Mouse (Mus musculus): Measurements from ENCODE around the gene Acoxl. TPM values are rescaled to one million over a fixed set of nuclear protein-coding genes. Genes with fewer than 3 reads are reported as not detected.

The Acoxl gene
- polyA plus RNA-seq, 1 experiment from 2014 or later = not detected

- DNase-seq (ENCODE audit: low spot score) (peak; percentile 67), ATAC-seq (ENCODE audit: low FRiP score) (no peak)
- Histone ChIP-seq H3K9ac (no peak overlapping the region), H3K27me3 (ENCODE audit: control insufficient read depth, insufficient read depth, low read length) (peaks cover 36% of the 10 kb centered on the region), H3K4me3 (replicated peaks; ENCODE audit: low read length) (peak overlapping the region; percentile 77), H3K36me3 (replicated peaks; ENCODE audit: control insufficient read depth, insufficient read depth) (no peaks in the 10 kb centered on the region), H3K9me3 (ENCODE audit: control insufficient read depth, low read length) (no peaks in the 10 kb centered on the region), H3K4me1 (replicated peaks; ENCODE audit: control insufficient read depth, insufficient read depth, low read length) (peaks cover 26% of the 10 kb centered on the region), H3K27ac (no peak overlapping the region), H3K4me2 (replicated peaks) (peak overlapping the region; percentile 89)
- 1% methylated on average over 9 of the region's 9 CpGs for WGBS
Measured at GRCm38 (mm10) chr2:128122491-128122890, 283.8 kb downstream of the Acoxl start.

GRCm38 (mm10) chr2:128122891-128123771, 284.5 kb downstream of the Acoxl start:
- Histone ChIP-seq H3K4me3 (replicated peaks; ENCODE audit: low read length) (peak overlapping the region; percentile 77), H3K4me2 (replicated peaks) (peak overlapping the region; percentile 89), H3K27ac (no peak overlapping the region), H3K9me3 (ENCODE audit: control insufficient read depth, low read length) (no peaks in the 10 kb centered on the region), H3K27me3 (ENCODE audit: control insufficient read depth, insufficient read depth, low read length) (peaks cover 36% of the 10 kb centered on the region), H3K9ac (no peak overlapping the region), H3K4me1 (replicated peaks; ENCODE audit: control insufficient read depth, insufficient read depth, low read length) (peaks cover 28% of the 10 kb centered on the region), H3K36me3 (replicated peaks; ENCODE audit: control insufficient read depth, insufficient read depth) (no peaks in the 10 kb centered on the region)
- DNase-seq (ENCODE audit: low spot score) (no peak), ATAC-seq (ENCODE audit: low FRiP score) (no peak)
- 2% methylated on average over 40 of the region's 40 CpGs for WGBS

- H3K4me1 ChIP-seq (replicated peaks; ENCODE audit: control insufficient read depth, insufficient read depth, low read length) = peaks cover 36% of the 10 kb centered on the region
- peak overlapping the region; percentile 89 for H3K4me2 ChIP-seq (replicated peaks)
- ATAC-seq (ENCODE audit: low FRiP score) (no peak), DNase-seq (ENCODE audit: low spot score) (no peak)
- H3K27ac ChIP-seq = no peak overlapping the region
- H3K36me3 ChIP-seq (replicated peaks; ENCODE audit: control insufficient read depth, insufficient read depth) = no peaks in the 10 kb centered on the region
- 3% methylated on average over 23 of the region's 23 CpGs for WGBS
- peak overlapping the region; percentile 77 for H3K4me3 ChIP-seq (replicated peaks; ENCODE audit: low read length)
- no peaks in the 10 kb centered on the region for H3K9me3 ChIP-seq (ENCODE audit: control insufficient read depth, low read length)
- peaks cover 36% of the 10 kb centered on the region for H3K27me3 ChIP-seq (ENCODE audit: control insufficient read depth, insufficient read depth, low read length)
- H3K9ac ChIP-seq = no peak overlapping the region
Measured at GRCm38 (mm10) chr2:128123921-128124683, 285.4 kb downstream of the Acoxl start.

GRCm38 (mm10) chr2:128124693-128125092, 286.0 kb downstream of the Acoxl start:
- Histone ChIP-seq H3K9me3 (ENCODE audit: control insufficient read depth, low read length) (no peaks in the 10 kb centered on the region), H3K27ac (no peak overlapping the region), H3K4me3 (replicated peaks; ENCODE audit: low read length) (peak overlapping the region; percentile 77), H3K9ac (no peak overlapping the region), H3K36me3 (replicated peaks; ENCODE audit: control insufficient read depth, insufficient read depth) (no peaks in the 10 kb centered on the region), H3K4me1 (replicated peaks; ENCODE audit: control insufficient read depth, insufficient read depth, low read length) (peaks cover 38% of the 10 kb centered on the region), H3K4me2 (replicated peaks) (peak overlapping the region; percentile 89), H3K27me3 (ENCODE audit: control insufficient read depth, insufficient read depth, low read length) (peaks cover 36% of the 10 kb centered on the region)
- ATAC-seq (ENCODE audit: low FRiP score) (no peak), DNase-seq (ENCODE audit: low spot score) (no peak)
- 2% methylated on average over 15 of the region's 15 CpGs for WGBS

- Histone ChIP-seq H3K4me1 (replicated peaks; ENCODE audit: control insufficient read depth, insufficient read depth, low read length) (peaks cover 39% of the 10 kb centered on the region), H3K4me2 (replicated peaks) (peak within 1 kb of the TSS; percentile 89), H3K27me3 (ENCODE audit: control insufficient read depth, insufficient read depth, low read length) (peaks cover 36% of the 10 kb centered on the region), H3K36me3 (replicated peaks; ENCODE audit: control insufficient read depth, insufficient read depth) (no peaks in the 10 kb centered on the region), H3K9ac (peak within 1 kb of the TSS; percentile 71), H3K9me3 (ENCODE audit: control insufficient read depth, low read length) (no peaks in the 10 kb centered on the region), H3K4me3 (replicated peaks; ENCODE audit: low read length) (peak within 1 kb of the TSS; percentile 77), H3K27ac (peak within 1 kb of the TSS; percentile 18; the same call in 1 of the 2 replicates)
- under 1% methylated on average over 67 of the region's 76 CpGs for WGBS
- peak; percentile 86 for DNase-seq (ENCODE audit: low spot score)
- ATAC-seq (ENCODE audit: low FRiP score) = peak; percentile 85
Measured at GRCm38 (mm10) chr2:128125635-128126470, 287.2 kb downstream of the Acoxl start, which contains the start of gene Bcl2l11. Bcl2l11 (plus strand) TSS chr2:128126038.

- H3K4me2 ChIP-seq (replicated peaks) = peak overlapping the region; percentile 89
- peaks cover 34% of the 10 kb centered on the region for H3K27me3 ChIP-seq (ENCODE audit: control insufficient read depth, insufficient read depth, low read length)
- ATAC-seq (ENCODE audit: low FRiP score) = no peak
- no peaks in the 10 kb centered on the region for H3K9me3 ChIP-seq (ENCODE audit: control insufficient read depth, low read length)
- DNase-seq (ENCODE audit: low spot score) = no peak
- 0 out of 2 replicates have a peak overlapping the region, but pooled peaks have one; percentile 18 for H3K27ac ChIP-seq
- H3K4me1 ChIP-seq (replicated peaks; ENCODE audit: control insufficient read depth, insufficient read depth, low read length) = peaks cover 39% of the 10 kb centered on the region
- WGBS = under 1% methylated on average over 35 of the region's 35 CpGs
- H3K36me3 ChIP-seq (replicated peaks; ENCODE audit: control insufficient read depth, insufficient read depth) = 0 out of 2 replicates have a peak, but pooled peaks cover 4% of the 10 kb centered on the region
- peak overlapping the region; percentile 71 for H3K9ac ChIP-seq
- H3K4me3 ChIP-seq (replicated peaks; ENCODE audit: low read length) = peak overlapping the region; percentile 77
Measured at GRCm38 (mm10) chr2:128126591-128127051, 287.9 kb downstream of the Acoxl start.

GRCm38 (mm10) chr2:128127121-128127671, 288.5 kb downstream of the Acoxl start:
- peak; percentile 93 for ATAC-seq (ENCODE audit: low FRiP score)
- Histone ChIP-seq H3K36me3 (replicated peaks; ENCODE audit: control insufficient read depth, insufficient read depth) (0 out of 2 replicates have a peak, but pooled peaks cover 7% of the 10 kb centered on the region), H3K27me3 (ENCODE audit: control insufficient read depth, insufficient read depth, low read length) (peaks cover 28% of the 10 kb centered on the region), H3K4me2 (replicated peaks) (peak overlapping the region; percentile 89), H3K4me3 (replicated peaks; ENCODE audit: low read length) (peak overlapping the region; percentile 77), H3K4me1 (replicated peaks; ENCODE audit: control insufficient read depth, insufficient read depth, low read length) (peaks cover 39% of the 10 kb centered on the region), H3K9ac (peak overlapping the region; percentile 71), H3K9me3 (ENCODE audit: control insufficient read depth, low read length) (no peaks in the 10 kb centered on the region), H3K27ac (peak overlapping the region; percentile 88)
- WGBS = under 1% methylated on average over 64 of the region's 67 CpGs
- peak; percentile 89 for DNase-seq (ENCODE audit: low spot score)

GRCm38 (mm10) chr2:128127691-128128292, 289.1 kb downstream of the Acoxl start:
- peak overlapping the region; percentile 71 for H3K9ac ChIP-seq
- H3K9me3 ChIP-seq (ENCODE audit: control insufficient read depth, low read length) = no peaks in the 10 kb centered on the region
- peak overlapping the region; percentile 77 for H3K4me3 ChIP-seq (replicated peaks; ENCODE audit: low read length)
- peak overlapping the region; percentile 89 for H3K4me2 ChIP-seq (replicated peaks)
- WGBS = under 1% methylated on average over 48 of the region's 48 CpGs
- peaks cover 22% of the 10 kb centered on the region for H3K27me3 ChIP-seq (ENCODE audit: control insufficient read depth, insufficient read depth, low read length)
- peak; percentile 60 for DNase-seq (ENCODE audit: low spot score)
- H3K27ac ChIP-seq = peak overlapping the region; percentile 88
- H3K36me3 ChIP-seq (replicated peaks; ENCODE audit: control insufficient read depth, insufficient read depth) = 0 out of 2 replicates have a peak, but pooled peaks cover 7% of the 10 kb centered on the region
- ATAC-seq (ENCODE audit: low FRiP score) = peak; percentile 49
- H3K4me1 ChIP-seq (replicated peaks; ENCODE audit: control insufficient read depth, insufficient read depth, low read length) = peaks cover 37% of the 10 kb centered on the region

All from hindbrain, embryonic 14.5 days (tissue).